Mouse (Mus musculus): ENCODE results near the gene Nsd1.

Nsd1 gene

DNA sequence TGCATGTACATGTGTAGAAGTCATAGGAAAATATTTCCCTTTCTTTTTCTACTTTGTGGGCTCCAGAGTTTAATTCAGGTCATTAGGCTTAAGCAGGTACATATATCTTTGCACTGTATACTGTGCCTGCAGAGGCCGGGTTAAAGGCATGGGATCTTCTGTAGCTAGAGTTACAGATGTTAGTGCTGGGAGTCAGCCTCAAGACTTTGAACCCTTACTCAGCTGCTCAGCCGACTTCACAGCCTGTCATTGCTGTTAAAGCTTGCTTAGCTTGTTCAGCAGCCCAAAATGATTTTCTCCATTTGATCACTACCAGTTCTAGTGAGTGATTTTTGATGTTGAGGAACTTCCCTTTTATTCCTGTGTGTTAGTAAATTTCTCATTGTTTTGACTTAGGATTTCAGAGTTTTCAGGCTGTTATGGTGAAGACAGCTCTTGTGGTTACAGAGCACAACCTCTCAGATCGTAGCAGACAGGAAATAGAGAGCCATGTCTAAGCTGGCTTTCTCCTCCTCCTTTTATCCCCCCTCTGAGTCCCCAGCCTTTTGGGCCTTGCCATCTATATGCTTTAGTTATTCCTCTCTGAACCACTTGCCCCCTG lies 45.6 kb downstream of the Nsd1 start:
- no peak for DNase-seq (ENCODE audit: low spot score)

DNA sequence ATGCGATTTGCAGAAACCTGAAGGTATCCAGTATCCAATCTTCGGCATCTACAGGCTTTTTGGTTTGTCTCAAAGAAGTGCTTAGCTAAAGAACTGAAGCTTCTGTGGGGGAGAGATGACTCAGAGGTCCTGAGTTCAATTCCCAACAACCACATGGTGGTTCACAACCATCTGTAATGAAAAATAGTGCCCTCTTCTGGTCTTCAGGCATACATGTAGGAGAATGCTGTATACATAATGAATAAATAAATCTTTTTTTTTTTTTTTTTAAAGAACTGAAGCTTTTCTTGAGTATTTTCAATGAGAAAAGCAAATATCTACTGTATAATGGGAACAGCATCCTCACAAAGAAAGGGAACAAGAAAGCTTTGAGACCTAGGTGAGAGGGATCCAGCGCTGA lies 49.1 kb downstream of the Nsd1 start:
- no peak for DNase-seq (ENCODE audit: low spot score)

DNA sequence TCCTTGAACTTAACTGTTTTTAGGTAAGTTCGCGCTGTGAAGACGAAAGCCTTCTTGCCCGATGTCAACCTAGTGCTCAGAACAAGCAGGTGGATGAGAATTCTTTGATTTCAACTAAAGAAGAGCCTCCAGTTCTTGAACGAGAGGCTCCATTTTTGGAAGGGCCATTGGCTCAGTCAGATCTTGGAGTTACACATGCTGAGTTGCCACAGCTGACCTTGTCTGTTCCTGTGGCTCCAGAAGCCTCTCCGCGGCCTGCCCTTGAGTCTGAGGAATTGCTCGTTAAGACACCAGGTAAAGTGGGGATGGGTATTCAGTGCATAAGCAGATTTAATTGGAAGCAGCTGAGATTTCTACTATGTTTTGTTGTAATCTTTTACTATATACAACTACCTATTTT lies 51.9 kb downstream of the Nsd1 start:
- DNase-seq (ENCODE audit: low spot score): no peak

DNA sequence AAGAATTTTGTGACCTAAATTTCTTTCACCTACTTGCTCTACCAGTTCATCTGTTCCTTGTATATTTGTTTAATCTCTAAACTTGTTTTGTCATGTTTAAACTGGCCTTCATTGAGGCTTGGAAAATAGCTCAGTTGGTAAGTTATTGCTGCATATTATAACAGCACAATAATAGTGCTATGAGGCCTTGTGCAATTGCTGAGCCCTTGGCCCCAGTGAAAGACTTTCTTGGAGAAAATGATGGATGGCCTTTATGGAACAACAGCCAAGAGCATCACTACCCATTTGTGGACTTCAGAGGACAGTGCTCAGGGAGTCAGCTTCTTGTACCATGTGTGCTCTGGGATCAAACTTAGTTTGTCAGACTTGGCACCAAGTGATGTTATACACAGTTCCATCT lies 52.5 kb downstream of the Nsd1 start:
- DNase-seq (ENCODE audit: low spot score): no peak

DNA sequence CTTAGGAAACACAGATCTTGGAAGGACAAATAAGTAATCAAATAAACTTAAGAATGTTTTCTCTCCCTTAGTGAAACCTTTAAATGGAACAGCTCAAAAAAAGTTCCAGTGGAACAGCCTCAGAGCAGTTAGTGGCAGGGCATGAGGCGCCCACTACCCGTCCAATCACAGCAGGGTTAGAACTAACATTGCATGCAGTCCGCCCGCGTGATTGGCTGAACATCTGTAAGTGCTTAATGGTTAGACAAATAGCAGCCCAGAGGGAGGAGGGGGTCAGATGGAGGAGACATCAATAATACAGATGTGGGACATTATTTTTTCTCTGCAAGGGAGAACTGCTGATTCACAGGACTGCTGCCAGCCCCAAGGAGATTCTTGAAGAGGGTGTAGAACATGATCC lies 67.6 kb downstream of the Nsd1 start:
- DNase-seq (ENCODE audit: low spot score): no peak

DNA sequence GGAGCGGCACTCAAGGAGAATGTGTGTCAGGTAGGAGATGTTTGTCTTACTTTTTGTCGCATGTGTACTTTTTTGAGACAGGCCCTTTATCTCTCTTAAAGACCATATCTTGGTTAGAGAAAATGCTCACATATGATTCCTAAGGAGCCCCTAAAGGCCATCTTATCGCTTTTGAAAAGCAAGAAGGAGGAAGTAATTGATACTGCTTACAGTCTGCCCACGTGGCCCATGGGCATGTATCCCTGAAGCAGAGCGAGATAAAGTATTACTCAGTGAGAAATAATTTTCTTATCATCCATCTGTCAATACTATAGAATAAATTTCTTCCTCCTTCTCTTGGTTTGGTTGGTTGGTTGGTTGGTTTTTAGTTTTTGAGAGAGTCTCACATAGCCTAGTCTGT lies 68.1 kb downstream of the Nsd1 start:
- DNase-seq (ENCODE audit: low spot score): no peak

DNA sequence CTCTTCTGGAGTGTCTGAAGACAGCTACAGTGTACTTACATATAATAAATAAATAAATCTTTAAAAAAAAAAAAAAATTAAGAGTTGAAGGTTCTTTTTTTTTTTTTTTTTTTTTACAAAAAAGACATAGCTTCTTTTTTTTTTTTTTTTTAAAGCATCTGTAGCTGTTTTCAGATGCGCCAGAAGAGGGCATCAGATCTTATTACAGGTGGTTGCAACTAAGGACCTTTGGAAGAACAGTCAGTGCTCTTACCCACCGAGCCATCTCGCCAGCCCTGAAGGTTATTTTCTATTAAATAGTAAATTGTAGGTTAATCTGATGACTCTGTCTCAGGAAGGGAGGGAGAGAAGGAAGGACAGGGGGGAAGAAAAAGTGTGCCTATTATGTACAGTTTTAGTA lies 79.3 kb downstream of the Nsd1 start:
- DNase-seq (ENCODE audit: low spot score): no peak

DNA sequence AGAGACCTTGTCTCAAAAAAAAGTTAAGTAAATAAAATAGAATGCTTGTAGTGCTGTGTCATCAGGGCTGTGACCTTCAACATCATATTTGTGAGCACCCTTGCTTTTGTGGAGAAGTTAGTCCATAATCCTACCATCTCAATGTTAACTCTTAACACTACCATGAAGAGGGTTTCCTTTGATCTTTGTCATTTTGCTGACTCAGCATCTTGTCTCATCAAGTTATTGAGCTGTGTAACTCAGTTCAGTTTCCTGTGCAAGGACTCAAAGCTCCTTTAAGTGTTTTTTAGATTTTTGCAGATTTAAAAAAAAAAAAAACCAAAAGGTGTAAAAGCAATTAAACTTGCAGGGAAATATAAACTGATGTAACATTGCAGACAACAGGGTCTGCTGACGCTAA lies 87.2 kb downstream of the Nsd1 start:
- no peak for DNase-seq (ENCODE audit: low spot score)

DNA sequence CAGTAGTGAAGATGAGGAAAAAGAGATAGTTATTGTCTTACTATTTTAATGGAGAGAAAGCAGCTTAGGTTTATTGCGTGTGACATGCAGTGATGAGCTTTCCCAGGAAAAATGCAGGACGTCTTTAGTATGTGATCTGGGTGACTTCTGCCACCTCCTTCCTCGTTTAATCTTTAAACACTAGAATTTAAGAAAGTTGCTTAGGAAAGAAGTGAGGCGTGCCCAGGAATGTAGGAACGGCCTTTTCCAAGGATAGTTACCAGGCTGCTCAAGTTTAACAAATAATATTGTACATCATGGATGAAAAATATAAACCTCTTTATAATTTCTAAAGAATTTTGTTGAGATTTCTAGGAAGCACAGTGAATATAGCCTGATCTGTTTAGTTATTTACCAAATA lies 91.3 kb downstream of the Nsd1 start:
- DNase-seq (ENCODE audit: low spot score): no peak

DNA sequence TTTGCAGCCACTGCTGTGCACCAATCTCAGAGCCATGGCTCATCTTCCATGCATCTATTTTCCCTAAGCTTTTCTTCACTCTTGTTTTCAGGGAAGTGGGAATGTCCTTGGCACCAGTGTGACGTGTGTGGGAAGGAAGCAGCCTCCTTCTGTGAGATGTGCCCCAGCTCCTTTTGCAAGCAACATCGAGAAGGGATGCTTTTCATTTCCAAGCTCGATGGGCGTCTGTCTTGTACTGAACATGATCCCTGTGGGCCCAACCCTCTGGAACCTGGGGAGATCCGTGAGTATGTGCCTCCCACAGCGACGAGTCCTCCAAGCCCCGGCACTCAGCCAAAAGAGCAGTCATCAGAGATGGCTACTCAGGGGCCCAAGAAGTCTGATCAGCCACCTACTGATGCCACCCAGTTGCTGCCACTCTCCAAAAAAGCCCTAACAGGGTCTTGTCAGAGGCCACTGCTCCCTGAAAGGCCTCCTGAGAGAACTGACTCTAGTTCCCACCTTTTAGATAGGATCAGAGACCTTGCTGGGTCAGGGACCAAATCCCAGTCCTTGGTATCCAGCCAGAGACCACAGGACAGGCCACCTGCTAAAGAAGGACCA lies 102.5 kb downstream of the Nsd1 start:
- no peak for DNase-seq (ENCODE audit: low spot score)

DNA sequence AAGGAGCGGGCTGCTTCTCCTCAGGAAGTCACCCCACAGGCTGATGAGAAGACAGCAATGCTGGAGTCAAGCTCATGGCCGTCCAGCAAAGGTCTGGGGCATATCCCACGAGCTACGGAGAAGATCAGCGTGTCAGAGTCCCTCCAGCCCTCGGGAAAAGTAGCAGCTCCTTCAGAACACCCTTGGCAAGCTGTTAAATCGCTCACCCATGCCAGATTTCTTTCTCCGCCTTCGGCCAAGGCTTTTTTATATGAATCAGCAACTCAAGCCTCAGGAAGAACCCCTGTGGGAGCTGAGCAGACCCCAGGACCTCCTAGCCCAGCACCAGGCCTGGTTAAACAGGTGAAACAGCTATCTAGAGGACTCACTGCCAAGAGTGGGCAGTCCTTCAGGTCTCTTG lies 103.5 kb downstream of the Nsd1 start:
- no peak for DNase-seq (ENCODE audit: low spot score)

DNA sequence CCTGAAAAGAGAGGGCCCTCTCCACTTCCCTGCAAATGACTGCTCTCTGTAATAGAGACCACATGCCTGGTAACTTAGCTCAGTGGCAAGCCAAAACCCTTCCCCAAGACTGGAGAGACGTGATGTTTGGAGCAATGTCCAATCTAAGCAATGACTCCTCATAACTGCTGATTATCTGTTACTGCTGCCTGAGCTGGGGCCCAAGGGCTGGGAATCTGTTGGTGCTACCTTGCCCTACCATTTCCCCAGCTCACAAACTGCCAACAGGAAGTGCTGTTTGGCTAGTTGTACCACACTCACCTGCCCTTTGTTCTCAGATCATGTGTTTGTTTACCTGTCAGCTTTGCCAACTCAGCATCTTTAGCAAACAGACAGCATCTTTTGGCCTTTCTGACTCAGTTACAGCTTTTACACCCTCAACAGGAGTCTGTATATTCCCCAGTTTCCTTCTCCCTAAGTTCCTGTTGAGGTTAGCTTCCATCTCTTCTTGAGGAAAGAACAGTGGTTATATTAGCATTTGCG lies 105.4 kb downstream of the Nsd1 start:
- no peak for DNase-seq (ENCODE audit: low spot score)

DNA sequence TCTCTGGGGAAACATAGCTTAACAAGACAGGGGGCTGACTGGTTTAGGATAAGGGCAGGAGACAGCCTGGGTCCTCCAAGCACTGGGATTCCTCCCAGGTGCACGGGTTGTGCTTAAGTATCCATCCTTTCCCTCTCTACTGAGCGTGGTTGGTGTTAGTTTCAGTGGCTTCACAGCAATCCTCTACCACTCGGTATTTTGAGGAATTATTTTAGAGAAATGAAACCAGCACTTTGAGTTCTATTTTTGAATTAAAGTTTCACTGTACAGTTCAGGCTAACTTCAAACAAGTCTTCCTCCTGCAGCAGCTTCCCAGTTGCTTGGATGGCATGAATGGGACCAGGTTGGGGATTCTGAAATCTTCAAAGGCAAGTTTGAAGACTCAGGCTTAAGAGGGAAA lies 108.8 kb downstream of the Nsd1 start:
- DNase-seq (ENCODE audit: low spot score): no peak

DNA sequence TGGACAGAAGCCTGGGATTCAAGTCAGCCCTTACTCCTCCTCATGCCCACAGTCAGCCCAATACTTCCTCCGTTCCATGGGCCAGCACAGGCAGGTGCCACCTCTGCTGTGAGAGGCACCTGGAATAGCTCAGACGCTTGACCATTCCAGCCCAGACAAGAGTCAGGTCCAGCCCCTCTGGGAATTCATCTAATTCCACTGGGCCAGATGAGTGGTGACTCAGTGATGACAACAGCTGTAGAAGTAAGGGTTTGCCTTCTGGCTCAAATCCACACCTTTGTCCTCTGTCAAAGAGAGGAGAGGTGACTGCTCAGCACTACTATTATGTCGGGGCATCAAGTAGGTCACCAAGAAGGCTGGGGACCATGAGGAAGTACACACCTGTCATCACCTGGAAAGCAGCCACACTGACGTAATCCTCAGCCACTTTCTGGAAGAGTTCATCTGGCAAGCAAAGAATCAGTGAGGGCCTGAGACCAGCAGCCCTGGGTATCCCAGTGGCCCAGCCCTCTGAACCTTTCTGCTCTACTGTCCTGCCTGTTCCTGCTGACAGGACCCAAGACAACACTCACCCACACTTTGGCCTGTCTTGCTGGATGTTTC lies 110.5 kb downstream of the Nsd1 start, which contains the start of gene Prelid1:
Gene Prelid1, plus strand, starts transcription at position 570 of the 603 bp plus-strand sequence.
- no peak for DNase-seq (ENCODE audit: low spot score)

DNA sequence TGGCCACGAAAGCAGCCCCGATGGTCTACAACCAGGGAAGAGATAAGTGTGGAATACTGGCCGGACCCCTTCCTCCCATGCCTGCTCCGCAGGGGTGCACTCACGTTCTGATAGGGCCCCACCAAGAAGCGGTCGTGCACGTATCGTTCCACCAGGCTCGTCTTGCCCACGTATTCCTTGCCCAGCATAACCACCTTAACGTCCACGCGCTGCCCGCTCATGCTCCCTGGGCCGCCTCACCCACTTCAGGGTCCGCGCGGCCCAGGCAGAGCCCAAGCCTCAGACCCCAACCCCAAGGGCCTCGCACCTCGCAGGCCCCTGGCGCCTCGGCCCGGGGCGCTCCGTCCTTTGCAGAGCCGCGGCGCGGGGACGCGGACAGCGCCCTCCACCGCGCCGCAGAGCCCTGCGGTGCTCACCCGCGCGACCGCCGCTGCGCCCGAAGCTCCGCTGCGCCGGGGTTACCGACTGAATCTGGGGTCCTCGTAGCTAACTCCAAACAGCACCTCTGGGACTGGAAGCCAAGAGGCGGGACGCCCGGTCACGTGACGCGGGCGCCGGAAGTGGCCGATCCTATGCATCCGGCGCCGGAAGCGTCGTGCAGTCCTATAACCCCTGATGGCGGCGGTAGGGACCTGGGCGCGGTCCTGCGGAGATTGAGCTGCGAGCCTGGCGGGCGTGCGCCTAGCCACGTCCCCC lies 112.0 kb downstream of the Nsd1 start, which contains the start of gene Rab24:
Gene Rab24, minus strand, starts transcription at position 513 of the 696 bp plus-strand sequence.
- peak; percentile 77 for DNase-seq (ENCODE audit: low spot score)

DNA sequence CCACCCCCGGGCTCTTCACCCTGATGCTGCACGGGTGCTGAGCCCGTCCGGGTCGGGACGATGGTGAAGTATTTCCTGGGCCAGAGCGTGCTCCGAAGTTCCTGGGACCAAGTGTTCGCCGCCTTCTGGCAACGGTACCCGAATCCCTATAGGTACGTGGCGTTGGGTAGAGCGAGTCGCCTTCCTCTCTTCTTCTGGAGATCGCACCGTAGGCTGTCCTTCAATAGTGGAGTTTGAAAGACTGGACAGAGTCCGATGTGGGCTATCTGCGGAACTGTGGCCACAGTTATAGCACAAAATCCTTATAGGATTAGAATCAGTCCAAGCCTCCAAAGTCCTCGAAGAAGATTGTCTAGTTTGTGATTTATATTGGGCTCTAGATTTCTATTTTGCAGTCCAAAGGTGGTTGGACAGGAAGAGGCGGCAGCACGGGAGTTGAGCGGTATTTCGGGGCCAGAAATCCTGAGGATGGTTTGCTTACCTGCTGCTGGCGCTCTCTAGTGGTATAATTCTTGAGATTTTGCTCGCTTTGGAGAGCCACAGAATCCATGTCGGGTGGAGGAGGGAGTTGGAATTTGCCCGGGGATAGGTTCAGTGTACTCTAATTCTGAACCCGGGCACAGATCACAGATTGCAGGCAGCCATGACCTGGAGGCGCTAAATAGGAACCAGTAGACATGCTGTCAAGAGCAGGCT lies 112.7 kb downstream of the Nsd1 start:
- DNase-seq (ENCODE audit: low spot score): peak; percentile 27

DNA sequence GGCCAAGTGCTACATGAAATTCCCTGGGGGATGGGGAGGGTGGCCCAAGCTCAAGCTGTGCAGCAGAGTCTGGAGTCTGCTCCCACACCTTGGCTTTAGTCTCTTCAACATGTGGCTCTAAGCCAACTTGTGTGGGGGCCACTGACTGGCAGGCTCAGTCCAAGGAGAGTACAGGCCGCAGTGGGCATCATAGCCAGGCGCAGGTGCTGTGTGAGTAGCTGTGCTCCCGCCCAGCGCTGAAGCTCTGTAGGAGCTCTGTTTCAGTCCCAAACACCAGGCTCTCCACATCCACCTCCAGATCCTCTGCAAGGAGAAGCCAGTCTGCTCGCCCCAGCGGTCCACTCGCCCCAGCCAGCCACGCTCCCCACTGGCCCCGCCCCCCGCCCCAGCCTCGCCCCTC lies 116.0 kb downstream of the Nsd1 start:
- DNase-seq (ENCODE audit: low spot score): no peak

DNA sequence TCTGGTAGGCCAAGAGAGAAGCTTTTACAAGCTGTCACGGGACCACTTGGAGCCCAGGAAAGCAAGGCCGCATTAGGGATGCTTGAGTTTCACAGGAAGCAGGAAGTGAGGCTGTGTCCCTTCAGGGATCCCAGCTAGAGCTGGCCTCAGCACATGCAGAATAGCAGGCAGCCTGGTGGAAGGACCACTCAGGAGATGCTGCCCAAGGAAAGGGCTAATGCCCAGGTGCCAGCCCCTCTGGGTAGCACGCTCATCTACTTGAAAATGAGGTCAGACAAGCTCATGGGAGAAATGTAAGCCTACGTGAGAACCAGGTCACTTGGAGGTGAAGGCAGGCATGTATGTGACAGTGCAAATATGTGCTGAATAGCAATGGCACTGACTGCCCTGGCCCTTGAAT lies 117.6 kb downstream of the Nsd1 start:
- no peak for DNase-seq (ENCODE audit: low spot score)

DNA sequence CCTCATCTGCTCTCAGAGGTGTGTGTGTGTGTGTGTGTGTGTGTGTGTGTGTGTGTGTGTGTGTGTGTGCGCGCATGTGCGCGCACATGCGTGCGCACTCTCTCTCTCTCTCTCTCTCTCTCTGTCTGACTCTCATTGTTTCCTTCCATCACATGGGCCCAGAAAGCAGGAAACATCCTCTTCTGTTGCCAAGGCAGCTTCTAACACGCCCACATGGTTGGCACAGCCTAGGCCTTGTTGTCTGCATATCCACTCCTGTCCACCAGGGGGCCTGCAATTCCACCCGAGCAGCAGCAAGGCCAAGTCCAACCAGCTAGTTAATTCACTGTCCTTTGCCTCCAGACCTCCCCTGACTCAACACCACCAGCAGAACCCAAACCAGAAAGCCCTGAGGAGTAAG lies 118.1 kb downstream of the Nsd1 start:
- DNase-seq (ENCODE audit: low spot score): peak; percentile 78

DNA sequence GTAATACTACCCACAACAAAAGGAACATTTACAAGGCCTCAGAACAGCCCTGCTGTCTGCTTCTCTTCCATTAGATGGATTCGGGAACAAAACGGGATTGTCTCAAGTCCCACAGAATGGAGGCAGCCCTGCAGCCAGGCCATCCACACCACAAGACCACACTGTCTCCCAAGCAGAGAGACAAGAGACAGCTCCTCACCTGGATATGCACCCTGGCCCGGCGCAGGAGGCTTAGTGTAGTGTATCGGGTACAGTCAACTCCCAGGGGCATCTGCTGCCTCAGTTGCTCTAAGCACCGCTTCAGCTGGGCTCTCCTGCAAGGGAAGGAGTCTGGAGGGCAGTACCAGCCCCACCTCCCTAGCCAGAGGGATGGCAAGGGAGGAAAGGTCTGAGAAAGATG lies 118.6 kb downstream of the Nsd1 start:
- DNase-seq (ENCODE audit: low spot score): no peak

DNA sequence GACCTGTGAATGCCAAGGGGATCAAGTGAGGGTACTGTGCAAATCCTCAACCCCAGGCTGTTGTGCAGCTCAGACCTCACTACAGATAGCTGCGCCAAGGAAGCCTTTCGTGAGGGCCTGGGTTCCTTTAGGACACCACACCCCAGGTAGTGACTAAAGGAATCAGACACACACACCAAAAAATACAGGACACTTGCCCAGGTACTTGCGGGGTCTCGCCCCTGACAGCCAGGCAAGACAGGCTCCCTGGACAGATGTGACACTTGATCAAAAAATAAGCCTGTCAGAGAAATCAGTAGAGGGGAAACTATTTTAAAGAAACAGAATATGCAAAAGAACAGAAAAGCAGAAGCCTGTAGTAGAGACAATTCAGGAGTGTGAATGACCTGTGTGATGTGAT lies 119.1 kb downstream of the Nsd1 start:
- no peak for DNase-seq (ENCODE audit: low spot score)

DNA sequence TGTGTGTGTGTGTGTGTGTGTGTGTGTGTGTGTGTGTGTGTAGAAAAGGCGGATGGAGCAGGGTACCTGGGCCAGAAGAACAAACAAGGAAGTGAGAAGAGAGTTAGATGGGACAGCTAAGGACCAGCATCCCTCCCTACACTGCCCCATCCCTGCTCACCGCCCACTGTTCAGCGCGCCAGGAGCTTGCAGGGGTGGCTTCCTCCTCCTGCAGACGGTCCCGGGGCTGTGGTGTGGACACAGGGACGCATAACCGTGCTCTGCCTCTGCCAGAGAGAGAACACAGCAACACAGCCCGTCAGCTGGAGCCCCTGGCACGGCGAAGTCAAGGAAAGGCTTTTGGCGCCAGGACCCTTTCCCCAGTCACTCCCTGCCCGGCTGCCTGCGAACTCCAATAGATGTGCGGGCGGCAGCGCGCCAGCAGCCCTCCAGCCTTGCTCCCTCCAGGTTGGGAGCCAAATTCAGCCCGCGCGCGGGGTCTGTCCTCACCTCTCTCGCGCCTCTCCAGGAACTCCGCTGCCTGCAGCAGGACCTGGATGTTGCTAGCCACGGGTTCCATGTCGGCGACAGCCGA lies 119.6 kb downstream of the Nsd1 start:
- peak; percentile 22 for DNase-seq (ENCODE audit: low spot score)

Measured in ovary, postnatal 14 days (tissue).